Mouse (Mus musculus) thymus, adult 18-20 months (tissue): ENCODE measurements around the gene Mctp2.

Source experiments
- DNase-seq, 2 experiments: peaks; one replicate each; pipeline ENCODE4 v3.0.0; 2022; ENCODE audit warnings: mixed read lengths in 2 of 2

The Mctp2 gene

GRCm38 (mm10) chr7:72089463-72090175, 216.8 kb downstream of the Mctp2 start:
- DNase-seq: no peak

GRCm38 (mm10) chr7:72080705-72081104, 225.7 kb downstream of the Mctp2 start:
- no peak for DNase-seq

- DNase-seq: no peak
These were observed 227.5 kb downstream of the Mctp2 start for GRCm38 (mm10) chr7:72078896-72079295.

GRCm38 (mm10) chr7:72071418-72072184, 234.8 kb downstream of the Mctp2 start:
- no peak for DNase-seq

DNA sequence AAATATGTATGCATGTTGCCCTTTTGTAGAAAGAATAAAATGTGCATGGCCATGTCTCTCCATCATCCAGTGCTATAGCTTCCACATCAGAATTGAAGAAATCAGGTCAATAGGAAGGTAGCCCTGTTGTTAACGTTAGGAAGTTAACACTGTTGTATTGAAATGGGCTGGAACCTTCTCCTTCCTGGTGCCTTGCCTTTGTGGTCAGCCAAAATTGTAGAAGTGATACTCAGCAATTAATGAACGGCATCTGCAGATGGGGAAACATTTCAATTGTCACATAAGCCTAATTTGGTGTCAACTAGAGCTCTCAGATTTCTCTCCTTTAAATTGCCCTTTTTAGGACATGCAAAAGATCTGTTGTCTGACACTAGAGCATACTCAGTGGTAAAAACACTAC, 238.0 kb downstream of the Mctp2 start:
- no peak for DNase-seq

GRCm38 (mm10) chr7:72066352-72066751, 240.1 kb downstream of the Mctp2 start:
- DNase-seq: no peak

GRCm38 (mm10) chr7:72051759-72052158, 254.6 kb downstream of the Mctp2 start:
- no peak for DNase-seq

GRCm38 (mm10) chr7:72047588-72048585, 258.5 kb downstream of the Mctp2 start:
- no peak for DNase-seq
